8 mouse cellular contexts compared by ENCODE assay signal in the genomic region with DNA sequence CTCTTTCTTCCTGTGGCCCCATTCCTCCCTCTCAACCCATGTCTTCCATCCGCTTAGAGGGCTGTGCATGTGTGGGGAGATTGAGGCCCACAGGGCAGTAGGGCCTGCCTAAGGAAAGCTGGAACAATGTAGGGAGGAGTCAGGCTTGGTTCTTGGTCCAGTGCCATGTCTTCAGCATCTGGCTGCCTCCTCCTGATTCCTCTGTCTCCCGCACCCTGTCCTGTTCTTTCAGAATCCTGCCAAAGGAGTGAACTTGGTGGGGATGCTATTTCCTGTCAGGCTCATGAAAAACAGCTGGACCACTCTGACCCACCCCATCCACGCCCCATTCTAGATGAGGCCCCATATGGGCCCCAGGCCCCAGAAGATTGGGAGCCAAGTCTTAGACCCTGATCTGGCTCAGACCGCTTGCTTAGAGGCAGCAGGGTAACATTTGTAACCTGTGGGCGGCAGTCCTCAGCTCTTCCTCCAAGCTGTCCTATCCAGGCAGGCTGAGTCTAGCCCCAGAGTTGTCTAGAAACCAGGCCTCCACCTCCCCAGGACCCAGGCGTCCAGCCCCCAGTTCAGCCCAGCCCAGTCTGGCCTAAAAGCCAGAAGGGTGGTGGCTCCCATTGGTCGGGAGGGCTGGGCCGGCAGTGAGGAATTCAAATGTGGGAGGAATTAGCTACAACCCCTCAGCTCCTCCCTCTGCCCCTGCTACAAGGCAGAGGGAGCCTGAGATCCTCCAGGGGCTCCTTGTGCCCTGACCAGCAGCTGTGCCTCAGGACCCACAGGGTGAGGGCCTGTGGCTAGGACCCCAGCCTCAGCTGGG. TPM values are rescaled to one million over a fixed set of nuclear protein-coding genes. Genes with fewer than 3 reads are reported as not detected.
DNase-seq lines count a peak whose midpoint lies in the region; ATAC-seq and TF ChIP-seq lines count a peak whose summit lies in the region.

No protein-coding gene starts in this region.

- no peaks in the 10 kb centered on the region for H3K9me3 ChIP-seq in forebrain, embryonic 12.5 days
- H3K9me3 ChIP-seq in forebrain, embryonic 16.5 days (ENCODE audit: control insufficient read depth, low read length): no peaks in the 10 kb centered on the region
- no peaks in the 10 kb centered on the region for H3K9me3 ChIP-seq in hindbrain, postnatal 0 days (ENCODE audit: low read length)
- no peaks in the 10 kb centered on the region for H3K9me3 ChIP-seq in liver, postnatal 0 days (ENCODE audit: low read length)

- no peaks in the 10 kb centered on the region for H3K27me3 ChIP-seq in forebrain, embryonic 12.5 days
- no peaks in the 10 kb centered on the region for H3K27me3 ChIP-seq in forebrain, embryonic 16.5 days (replicated peaks; ENCODE audit: control insufficient read depth, insufficient read depth, low read length)
- no peaks in the 10 kb centered on the region for H3K27me3 ChIP-seq in hindbrain, postnatal 0 days (ENCODE audit: insufficient read depth, low read length)
- no peaks in the 10 kb centered on the region for H3K27me3 ChIP-seq in liver, postnatal 0 days (ENCODE audit: insufficient read depth, low read length)
- no peaks in the 10 kb centered on the region for H3K27me3 ChIP-seq in testis, adult 2 months (ENCODE audit: control insufficient read depth, insufficient read depth, low read length)

- H3K36me3 ChIP-seq in forebrain, embryonic 12.5 days (replicated peaks): no peaks in the 10 kb centered on the region
- no peaks in the 10 kb centered on the region for H3K36me3 ChIP-seq in forebrain, embryonic 16.5 days (ENCODE audit: control insufficient read depth, insufficient read depth)
- H3K36me3 ChIP-seq in hindbrain, postnatal 0 days (ENCODE audit: insufficient read depth, low read length): 0 out of 2 replicates have a peak, but pooled peaks cover 4% of the 10 kb centered on the region
- H3K36me3 ChIP-seq in liver, postnatal 0 days (replicated peaks; ENCODE audit: insufficient read depth, low read length): peaks cover 81% of the 10 kb centered on the region
- no peaks in the 10 kb centered on the region for H3K36me3 ChIP-seq in testis, adult 2 months (ENCODE audit: control insufficient read depth, insufficient read depth, low read length)

- no peak for TF ChIP-seq CTCF in hindbrain, postnatal 0 days (IDR thresholded peaks at IDR 0.05; ENCODE audit: low read depth)
- no peak for TF ChIP-seq CTCF in liver, postnatal 0 days (IDR thresholded peaks at IDR 0.05; ENCODE audit: low read depth)
- no peak for TF ChIP-seq CTCF in testis, adult 2 months (IDR thresholded peaks at IDR 0.05; ENCODE audit: control insufficient read depth, insufficient read depth, insufficient replicate concordance, low read depth, low read length)

- TF ChIP-seq POLR2A in testis, adult 2 months (IDR thresholded peaks at IDR 0.05; ENCODE audit: control insufficient read depth, low read depth, low read length): 0 out of 2 replicates have a peak, but pooled peaks have one; percentile 22

- no peak overlapping the region for H3K9ac ChIP-seq in forebrain, embryonic 12.5 days
- H3K9ac ChIP-seq in forebrain, embryonic 16.5 days (replicated peaks; ENCODE audit: low read depth, low read length): no peak overlapping the region
- H3K9ac ChIP-seq in hindbrain, postnatal 0 days (replicated peaks; ENCODE audit: low read length): no peak overlapping the region
- H3K9ac ChIP-seq in liver, postnatal 0 days (replicated peaks): no peak overlapping the region

- no peak overlapping the region for H3K4me3 ChIP-seq in forebrain, embryonic 12.5 days (replicated peaks)
- no peak overlapping the region for H3K4me3 ChIP-seq in forebrain, embryonic 16.5 days (replicated peaks; ENCODE audit: low read length)
- no peak overlapping the region for H3K4me3 ChIP-seq in hindbrain, postnatal 0 days (ENCODE audit: low read length)
- H3K4me3 ChIP-seq in liver, postnatal 0 days (ENCODE audit: low read depth, low read length): no peak overlapping the region
- no peak overlapping the region; the same call in 1 of the 2 replicates for H3K4me3 ChIP-seq in testis, adult 2 months (ENCODE audit: control insufficient read depth, low read depth, low read length)

- peaks cover 23% of the 10 kb centered on the region for H3K4me1 ChIP-seq in forebrain, embryonic 12.5 days
- no peaks in the 10 kb centered on the region for H3K4me1 ChIP-seq in forebrain, embryonic 16.5 days (replicated peaks; ENCODE audit: control insufficient read depth, insufficient read depth, low read length)
- H3K4me1 ChIP-seq in hindbrain, postnatal 0 days (ENCODE audit: insufficient read depth, low read length): 0 out of 2 replicates have a peak, but pooled peaks cover 3% of the 10 kb centered on the region
- H3K4me1 ChIP-seq in liver, postnatal 0 days (ENCODE audit: insufficient read depth): no peaks in the 10 kb centered on the region
- peaks cover 4% of the 10 kb centered on the region; the same call in 1 of the 2 replicates for H3K4me1 ChIP-seq in testis, adult 2 months (ENCODE audit: control insufficient read depth, insufficient read depth, low read length)

- no peak for TF ChIP-seq EP300 in liver, postnatal 0 days (IDR thresholded peaks at IDR 0.05; ENCODE audit: low read depth)

- WGBS in forebrain, embryonic 12.5 days: 46% methylated on average over 8 of the region's 8 CpGs
- WGBS in forebrain, embryonic 16.5 days: 40% methylated on average over 8 of the region's 8 CpGs
- WGBS in hindbrain, postnatal 0 days: 47% methylated on average over 8 of the region's 8 CpGs
- 68% methylated on average over 8 of the region's 8 CpGs for WGBS in liver, postnatal 0 days (ENCODE audit: insufficient replicate concordance)

- H3K27ac ChIP-seq in forebrain, embryonic 12.5 days: peak overlapping the region; percentile 51; the same call in 1 of the 2 replicates
- no peak overlapping the region for H3K27ac ChIP-seq in forebrain, embryonic 16.5 days (ENCODE audit: low read length)
- peak overlapping the region; percentile 32; the same call in 1 of the 2 replicates for H3K27ac ChIP-seq in hindbrain, postnatal 0 days
- H3K27ac ChIP-seq in liver, postnatal 0 days (ENCODE audit: low read depth): peak overlapping the region; percentile 29; the same call in 1 of the 2 replicates
- peak overlapping the region; percentile 67 for H3K27ac ChIP-seq in testis, adult 2 months (ENCODE audit: control insufficient read depth, insufficient read depth, low read depth, low read length)

- DNase-seq in gastrocnemius, adult 8-10 months (ENCODE audit: low spot score in 2 of 2): peak; percentile 69 to 75
- DNase-seq in hindbrain, postnatal 0 days (ENCODE audit: low spot score): no peak
- DNase-seq in liver, postnatal 0 days: no peak
- DNase-seq in cerebellum, adult 11-12 months: no peak

- H3K4me2 ChIP-seq in forebrain, embryonic 12.5 days: no peak overlapping the region
- no peak overlapping the region for H3K4me2 ChIP-seq in forebrain, embryonic 16.5 days (ENCODE audit: low read length)
- no peak overlapping the region; the same call in 1 of the 2 replicates for H3K4me2 ChIP-seq in hindbrain, postnatal 0 days (ENCODE audit: low read depth, low read length)
- H3K4me2 ChIP-seq in liver, postnatal 0 days (ENCODE audit: low read depth, low read length): no peak overlapping the region

- ATAC-seq in forebrain, embryonic 12.5 days (ENCODE audit: low FRiP score): peak; percentile 30; the same call in 1 of the 2 replicates
- no peak for ATAC-seq in forebrain, embryonic 16.5 days
- ATAC-seq in hindbrain, postnatal 0 days: peak; percentile 25
- ATAC-seq in liver, postnatal 0 days: peak; percentile 26; the same call in 1 of the 2 replicates
- ATAC-seq in cerebellum, adult (ENCODE audit: insufficient number of reproducible peaks, low FRiP score, low TSS enrichment): no peak

RNA-seq across cellular contexts. Expression of a gene that starts 16.8 kb away (rescaled TPM):
- not detected in 2 replicates for polyA plus RNA-seq in forebrain, embryonic 12.5 days (2016; fragmentation: Nextera tagmentation; extraction: Ambion mirVana)
- polyA plus RNA-seq in forebrain, embryonic 16.5 days (2015; fragmentation: Nextera tagmentation; extraction: Ambion mirVana): not detected in 2 replicates
- total RNA-seq in gastrocnemius, adult 8-10 months (2022): 1 to 10 TPM in 2 of 4 experiments, not detected in 2; 3.8 to 4.1 TPM
- not detected in 2 replicates for total RNA-seq in hindbrain, postnatal 0 days (2014; rRNA removed)
- polyA plus RNA-seq in hindbrain, postnatal 0 days (2015; fragmentation: Nextera tagmentation; extraction: Ambion mirVana): not detected in 2 replicates
- not detected in 2 replicates for polyA plus RNA-seq in liver, postnatal 0 days (2015; fragmentation: Nextera tagmentation; extraction: Ambion mirVana)
- not detected in 2 replicates for polyA plus RNA-seq in testis, adult 2 months (2012; rRNA removed)

RNA-seq across cellular contexts. Expression of a gene that starts 27.6 kb away (rescaled TPM):
- 23.1 and 25.7 TPM in 2 replicates for polyA plus RNA-seq in forebrain, embryonic 12.5 days (2016; fragmentation: Nextera tagmentation; extraction: Ambion mirVana)
- polyA plus RNA-seq in forebrain, embryonic 16.5 days (2015; fragmentation: Nextera tagmentation; extraction: Ambion mirVana): 55.9 and 58.6 TPM in 2 replicates
- total RNA-seq in gastrocnemius, adult 8-10 months (2022): 10 to 100 TPM; 15.2 to 22.9 (median 18.4) TPM
- 54.4 and 55.8 TPM in 2 replicates for total RNA-seq in hindbrain, postnatal 0 days (2014; rRNA removed)
- 26.7 and 27.1 TPM in 2 replicates for polyA plus RNA-seq in hindbrain, postnatal 0 days (2015; fragmentation: Nextera tagmentation; extraction: Ambion mirVana)
- polyA plus RNA-seq in liver, postnatal 0 days (2015; fragmentation: Nextera tagmentation; extraction: Ambion mirVana): 14.8 and 15.8 TPM in 2 replicates
- 7.4 and 10.3 TPM in 2 replicates for polyA plus RNA-seq in testis, adult 2 months (2012; rRNA removed)

RNA-seq across cellular contexts. Expression of a gene that starts 46.0 kb away (rescaled TPM):
- polyA plus RNA-seq in forebrain, embryonic 12.5 days (2016; fragmentation: Nextera tagmentation; extraction: Ambion mirVana): 11.9 and 13.4 TPM in 2 replicates
- 7.7 and 8.8 TPM in 2 replicates for polyA plus RNA-seq in forebrain, embryonic 16.5 days (2015; fragmentation: Nextera tagmentation; extraction: Ambion mirVana)
- total RNA-seq in gastrocnemius, adult 8-10 months (2022): 10 to 100 TPM; 16.1 to 18.5 (median 17.1) TPM
- total RNA-seq in hindbrain, postnatal 0 days (2014; rRNA removed): 19.2 and 44.0 TPM in 2 replicates
- 9.2 and 10.5 TPM in 2 replicates for polyA plus RNA-seq in hindbrain, postnatal 0 days (2015; fragmentation: Nextera tagmentation; extraction: Ambion mirVana)
- 16.0 and 18.1 TPM in 2 replicates for polyA plus RNA-seq in liver, postnatal 0 days (2015; fragmentation: Nextera tagmentation; extraction: Ambion mirVana)
- 4.9 and 7.9 TPM in 2 replicates for polyA plus RNA-seq in testis, adult 2 months (2012; rRNA removed)

Comparison
In these comparisons a context has a peak if more than half of its experiments do, and no peak if none do; other contexts are left out.
1. ATAC-seq: peak in forebrain, embryonic 12.5 days (single experiment), hindbrain, postnatal 0 days (single experiment) and liver, postnatal 0 days (single experiment); none in forebrain, embryonic 16.5 days (single experiment) and cerebellum, adult (single experiment).
2. DNase-seq: peak in gastrocnemius, adult 8-10 months (2 of 2); none in hindbrain, postnatal 0 days (single experiment), liver, postnatal 0 days (single experiment) and cerebellum, adult 11-12 months (single experiment).